Mouse (Mus musculus) lung, postnatal 36 days (tissue): Measurements from ENCODE around the gene Plk1.

ENCODE experiments used
- DNase-seq: peaks from one replicate; pipeline ENCODE4 v3.0.0; 2022; ENCODE audit warnings: mixed read lengths

Gene Plk1

GRCm38 (mm10) chr7:122158915-122159902, at the start of gene Plk1:
Plk1 (plus strand) TSS chr7:122159439.
- peak; percentile 84 for DNase-seq

GRCm38 (mm10) chr7:122123518-122123917, 35.7 kb upstream of the Plk1 start:
- DNase-seq = no peak

GRCm38 (mm10) chr7:122125636-122126035, 33.6 kb upstream of the Plk1 start:
- no peak for DNase-seq

- DNase-seq = no peak
These were observed 32.3 kb upstream of the Plk1 start for GRCm38 (mm10) chr7:122126946-122127345.

GRCm38 (mm10) chr7:122131834-122132233, 27.4 kb upstream of the Plk1 start:
- DNase-seq = no peak

- DNase-seq = peak; percentile 98
These were observed 26.5 kb upstream of the Plk1 start, which contains the start of the genes Palb2 and Dctn5 for GRCm38 (mm10) chr7:122132497-122133337. Palb2 (minus strand) TSS chr7:122132985. Dctn5 (plus strand) TSS chr7:122133041.

GRCm38 (mm10) chr7:122133338-122133625, 26.0 kb upstream of the Plk1 start:
- DNase-seq = no peak

GRCm38 (mm10) chr7:122135070-122135469, 24.2 kb upstream of the Plk1 start:
- no peak for DNase-seq

GRCm38 (mm10) chr7:122137071-122137470, 22.2 kb upstream of the Plk1 start:
- no peak for DNase-seq

- no peak for DNase-seq
These were observed 21.0 kb upstream of the Plk1 start for GRCm38 (mm10) chr7:122138190-122138589.

- no peak for DNase-seq
These were observed 18.2 kb upstream of the Plk1 start for GRCm38 (mm10) chr7:122140991-122141390.

GRCm38 (mm10) chr7:122152473-122152872, 6.8 kb upstream of the Plk1 start:
- DNase-seq = no peak

GRCm38 (mm10) chr7:122158488-122158887, 751 bp upstream of the Plk1 start:
- DNase-seq = no peak

GRCm38 (mm10) chr7:122160037-122160436, 798 bp downstream of the Plk1 start:
- no peak for DNase-seq

- no peak for DNase-seq
These were observed 4.5 kb downstream of the Plk1 start for GRCm38 (mm10) chr7:122163766-122164165.

- DNase-seq = no peak
These were observed 8.0 kb downstream of the Plk1 start for GRCm38 (mm10) chr7:122167203-122167602.

GRCm38 (mm10) chr7:122170705-122171104, 11.5 kb downstream of the Plk1 start:
- DNase-seq = no peak

GRCm38 (mm10) chr7:122171613-122172012, 12.4 kb downstream of the Plk1 start:
- DNase-seq = no peak

- DNase-seq = no peak
These were observed 21.5 kb downstream of the Plk1 start for GRCm38 (mm10) chr7:122180720-122181119.

GRCm38 (mm10) chr7:122184569-122184968, 25.3 kb downstream of the Plk1 start:
- no peak for DNase-seq

GRCm38 (mm10) chr7:122186043-122186442, 26.8 kb downstream of the Plk1 start, which contains the start of gene Ern2:
Ern2 (minus strand) TSS chr7:122186207.
- no peak for DNase-seq

GRCm38 (mm10) chr7:122189484-122189883, 30.2 kb downstream of the Plk1 start:
- peak; percentile 61 for DNase-seq

- no peak for DNase-seq
These were observed 31.9 kb downstream of the Plk1 start for GRCm38 (mm10) chr7:122191097-122191496.

- DNase-seq = no peak
These were observed 34.7 kb downstream of the Plk1 start for GRCm38 (mm10) chr7:122193919-122194318.
